Mouse (Mus musculus) E14TG2a.4 (cell line): ENCODE results near the gene Nop10.

ENCODE experiments used
- CTCF ChIP-seq: conservative IDR thresholded peaks from 2 replicates; pipeline ENCODE4 v1.5.1; 2014; ENCODE audit warnings: low read length
- NANOG ChIP-seq: IDR thresholded peaks from 2 replicates; pipeline ENCODE4 v1.6.1; 2014; ENCODE audit warnings: borderline replicate concordance, low read length, mixed read lengths

- no peak for TF ChIP-seq CTCF
- TF ChIP-seq NANOG = no peak
Observed at GRCm38 (mm10) chr2:112249780-112250453, 11.8 kb upstream of the Nop10 start.
